Mouse (Mus musculus) hindbrain, embryonic 10.5 days (tissue): ENCODE data around the gene Coa4. TPM values are rescaled to one million over a fixed set of nuclear protein-coding genes. Genes with fewer than 3 reads are reported as not detected.
A peak's percentile ranks its signal among the peaks of the same experiment; 100 is the strongest.
"Not testable (repeated sequence)": the region's sequence is repeated elsewhere in the genome, so short reads cannot be mapped to it uniquely, and the experiment has no call there.

Source experiments
- DNase-seq: peaks from one replicate; pipeline ENCODE4 v3.0.0-alpha.2; 2017; ENCODE audit warnings: low spot score
- H3K27ac ChIP-seq: fragments of 300-500 bp; sonication (generic); 2 replicates; pipeline ENCODE4 v1.5.1; 2016; ENCODE audit warnings: mild to moderate bottlenecking, moderate library complexity
- H3K27me3 ChIP-seq: fragments of 300-500 bp; sonication (generic); 2 replicates; pipeline ENCODE4 v1.6.1; 2016; ENCODE audit warnings: mild to moderate bottlenecking; ENCODE audit not compliant: poor library complexity, insufficient read depth, severe bottlenecking
- H3K36me3 ChIP-seq: fragments of 300-500 bp; sonication (generic); 2 replicates; pipeline ENCODE4 v1.6.1; 2016; ENCODE audit warnings: mild to moderate bottlenecking, moderate library complexity
- H3K4me1 ChIP-seq: fragments of 300-500 bp; sonication (generic); replicated peaks from 2 replicates; pipeline ENCODE4 v1.6.1; 2016; ENCODE audit warnings: mild to moderate bottlenecking
- H3K4me3 ChIP-seq: fragments of 300-500 bp; sonication (generic); 2 replicates; pipeline ENCODE4 v1.5.1; 2016; ENCODE audit warnings: mild to moderate bottlenecking, moderate library complexity
- H3K9me3 ChIP-seq: fragments of 300-500 bp; sonication (generic); 2 replicates; pipeline ENCODE4 v1.6.1; 2016; ENCODE audit warnings: mild to moderate bottlenecking, moderate library complexity
- WGBS: fragments of 180-500 bp; shearing (Covaris S2); methylation state at CpG from one replicate; pipeline ENCODE4 v1.1.7; 2016; 5-methylcytosine and 5-hydroxymethylcytosine counted together
- polyA plus RNA-seq: library from polyadenylated mRNA; unstranded; fragments of >200 nt; fragmentation: Nextera tagmentation; extraction: Ambion mirVana; gene quantifications from 2 replicates; pipeline ENCODE4 v1.2.1, GENCODE M21; 2016

The Coa4 gene
- polyA plus RNA-seq, 1 experiment from 2014 or later: 23.3 TPM

DNA sequence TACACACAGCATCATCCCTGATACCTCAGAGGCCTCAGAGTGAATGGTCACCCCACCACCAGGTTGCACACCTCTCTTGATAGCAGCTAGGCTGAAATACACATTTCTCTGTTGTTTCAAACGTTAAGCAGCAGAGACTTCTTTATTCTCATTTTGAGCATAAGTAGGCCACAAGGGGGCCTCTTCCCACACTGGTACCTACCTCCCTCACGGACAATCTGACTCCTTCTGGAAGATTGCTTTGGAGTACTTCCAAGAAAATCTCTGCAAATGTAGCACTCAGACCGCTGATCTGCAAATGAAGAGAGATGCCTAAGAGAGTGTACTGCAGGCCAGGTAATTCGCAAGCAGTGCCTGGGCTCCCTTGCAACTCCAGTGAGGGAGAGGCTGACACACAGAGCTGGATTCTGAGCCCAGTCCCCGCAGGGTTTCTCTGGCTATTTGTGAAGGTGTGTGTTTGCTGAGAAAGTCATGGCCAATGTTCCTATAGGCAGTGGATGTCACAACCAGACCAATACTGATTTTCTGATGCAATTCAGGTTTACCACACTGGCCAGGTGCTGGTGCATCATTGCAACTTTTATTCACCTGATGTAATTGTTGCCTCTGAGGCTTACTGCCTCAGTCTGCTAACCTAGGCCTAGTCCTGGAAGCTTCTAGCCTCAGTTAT, 13.6 kb downstream of the Coa4 start:
- H3K27me3 ChIP-seq: no peaks in the 10 kb centered on the region
- H3K4me1 ChIP-seq: peaks cover 6% of the 10 kb centered on the region
- H3K36me3 ChIP-seq: peaks cover 33% of the 10 kb centered on the region
- H3K9me3 ChIP-seq: no peaks in the 10 kb centered on the region
- H3K4me3 ChIP-seq: no peak overlapping the region
- 69% methylated on average over 5 of the region's 5 CpGs for WGBS
- DNase-seq: no peak
- no peak overlapping the region for H3K27ac ChIP-seq

DNA sequence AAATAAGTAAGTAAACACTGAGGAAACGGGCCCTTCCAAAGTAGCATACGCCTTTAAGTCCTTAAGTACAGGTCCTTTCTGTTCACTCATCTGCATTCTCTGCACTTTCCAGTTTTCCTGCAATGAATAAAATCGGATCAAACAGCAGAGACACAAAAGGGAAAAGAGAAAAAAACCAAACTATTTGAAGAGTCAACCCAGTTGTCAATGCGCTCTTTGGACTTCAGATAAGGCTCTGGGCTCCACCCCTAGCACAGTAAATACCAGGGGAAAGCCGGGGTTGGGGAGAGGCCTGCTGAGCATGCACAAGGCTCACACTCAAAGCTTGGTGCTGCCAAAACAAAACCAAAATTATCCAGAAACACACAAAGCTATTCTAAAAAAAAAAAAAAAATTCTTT, 18.1 kb downstream of the Coa4 start:
- 67% methylated on average over 5 of the region's 5 CpGs for whole genome bisulfite sequencing
- no peak for DNase-seq
- Histone ChIP-seq H3K27me3 (no peaks in the 10 kb centered on the region), H3K36me3 (peaks cover 16% of the 10 kb centered on the region; the same call in 1 of the 2 replicates), H3K27ac (peak overlapping the region; percentile 84), H3K4me3 (no peak overlapping the region), H3K9me3 (no peaks in the 10 kb centered on the region), H3K4me1 (peaks cover 13% of the 10 kb centered on the region)

- no peak overlapping the region; the same call in 1 of the 2 replicates for H3K4me3 ChIP-seq
- no peaks in the 10 kb centered on the region for H3K27me3 ChIP-seq
- peak overlapping the region; percentile 84 for H3K27ac ChIP-seq
- no peaks in the 10 kb centered on the region for H3K9me3 ChIP-seq
- peak; percentile 47 for DNase-seq
- 24% methylated on average over 13 of the region's 13 CpGs for WGBS
- peaks cover 15% of the 10 kb centered on the region; the same call in 1 of the 2 replicates for H3K36me3 ChIP-seq
- H3K4me1 ChIP-seq: peaks cover 13% of the 10 kb centered on the region
Measured at GRCm38 (mm10) chr7:100555431-100555951, 18.6 kb downstream of the Coa4 start.

DNA sequence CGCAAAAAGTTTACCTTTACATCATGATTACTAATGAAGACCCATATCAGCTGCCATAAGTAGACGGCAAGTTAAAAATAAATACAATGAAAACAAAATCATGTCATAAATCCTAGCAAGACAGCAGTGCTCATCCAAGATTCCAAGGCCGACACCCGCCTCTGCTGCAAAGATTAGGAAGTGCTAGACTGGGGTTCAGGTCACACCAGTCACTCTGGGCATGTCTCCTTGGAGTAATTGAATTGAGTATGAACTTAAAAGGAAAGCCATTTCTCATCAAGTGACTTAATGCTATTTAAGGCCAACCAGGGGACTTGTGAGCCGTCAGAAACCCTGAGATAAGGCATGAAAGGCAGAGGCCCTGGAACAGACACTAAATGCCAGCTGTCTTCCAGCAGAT, 20.4 kb downstream of the Coa4 start:
- Histone ChIP-seq H3K4me3 (no peak overlapping the region), H3K9me3 (no peaks in the 10 kb centered on the region), H3K27me3 (no peaks in the 10 kb centered on the region), H3K4me1 (peaks cover 13% of the 10 kb centered on the region), H3K27ac (no peak overlapping the region), H3K36me3 (0 out of 2 replicates have a peak, but pooled peaks cover 5% of the 10 kb centered on the region)
- no peak for DNase-seq
- WGBS: 92% methylated on average over 5 of the region's 5 CpGs

DNA sequence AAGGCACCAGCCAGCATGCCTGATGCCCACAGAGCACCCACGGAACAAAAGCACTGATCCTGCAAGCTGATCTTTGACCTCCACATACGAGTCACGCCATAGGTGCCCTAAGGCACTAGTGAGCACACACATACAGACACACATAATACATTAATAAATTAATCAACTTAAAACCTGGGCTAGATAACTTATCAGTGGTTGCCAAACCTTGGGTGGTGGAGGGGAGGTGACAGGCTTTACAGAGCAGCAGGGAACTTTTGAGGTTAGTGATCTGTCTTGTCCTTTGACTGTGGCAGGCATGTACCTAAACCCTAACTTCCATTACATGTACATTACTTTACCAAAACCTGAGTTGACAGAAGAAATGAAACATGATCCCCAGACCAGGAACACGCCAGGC, 22.5 kb downstream of the Coa4 start:
- peaks cover 13% of the 10 kb centered on the region for H3K4me1 ChIP-seq
- H3K9me3 ChIP-seq: no peaks in the 10 kb centered on the region
- DNase-seq: no peak
- no peaks in the 10 kb centered on the region for H3K27me3 ChIP-seq
- WGBS: 86% methylated on average over 4 of the region's 4 CpGs
- H3K4me3 ChIP-seq: no peak overlapping the region
- no peaks in the 10 kb centered on the region for H3K36me3 ChIP-seq
- H3K27ac ChIP-seq: no peak overlapping the region

- H3K27ac ChIP-seq: peak overlapping the region; percentile 59; the same call in 1 of the 2 replicates
- 82% methylated on average over 11 of the region's 11 CpGs for WGBS
Measured at GRCm38 (mm10) chr7:100561861-100562587, 25.2 kb downstream of the Coa4 start.

GRCm38 (mm10) chr7:100567238-100567637, 30.4 kb downstream of the Coa4 start:
- peaks cover 25% of the 10 kb centered on the region for H3K36me3 ChIP-seq
- not testable (repeated sequence) for H3K4me3 ChIP-seq, H3K9me3 ChIP-seq, H3K27ac ChIP-seq, H3K27me3 ChIP-seq, DNase-seq, H3K4me1 ChIP-seq
- 81% methylated on average over 5 of the region's 5 CpGs for WGBS

More at GRCm38 (mm10) chr7:100561861-100562587, 25.2 kb downstream of the Coa4 start:
- DNase-seq: no peak
- H3K27me3 ChIP-seq: no peaks in the 10 kb centered on the region
- peaks cover 7% of the 10 kb centered on the region for H3K36me3 ChIP-seq
- H3K9me3 ChIP-seq: no peaks in the 10 kb centered on the region
- no peak overlapping the region for H3K4me3 ChIP-seq
- H3K4me1 ChIP-seq: no peaks in the 10 kb centered on the region; the same call in 1 of the 2 replicates

- DNase-seq: no peak
- Histone ChIP-seq H3K4me3 (no peak overlapping the region), H3K4me1 (no peaks in the 10 kb centered on the region), H3K36me3 (peaks cover 21% of the 10 kb centered on the region), H3K9me3 (no peaks in the 10 kb centered on the region; the same call in 1 of the 2 replicates), H3K27me3 (no peaks in the 10 kb centered on the region), H3K27ac (no peak overlapping the region)
Measured at GRCm38 (mm10) chr7:100569907-100570306, 33.0 kb downstream of the Coa4 start.

DNA sequence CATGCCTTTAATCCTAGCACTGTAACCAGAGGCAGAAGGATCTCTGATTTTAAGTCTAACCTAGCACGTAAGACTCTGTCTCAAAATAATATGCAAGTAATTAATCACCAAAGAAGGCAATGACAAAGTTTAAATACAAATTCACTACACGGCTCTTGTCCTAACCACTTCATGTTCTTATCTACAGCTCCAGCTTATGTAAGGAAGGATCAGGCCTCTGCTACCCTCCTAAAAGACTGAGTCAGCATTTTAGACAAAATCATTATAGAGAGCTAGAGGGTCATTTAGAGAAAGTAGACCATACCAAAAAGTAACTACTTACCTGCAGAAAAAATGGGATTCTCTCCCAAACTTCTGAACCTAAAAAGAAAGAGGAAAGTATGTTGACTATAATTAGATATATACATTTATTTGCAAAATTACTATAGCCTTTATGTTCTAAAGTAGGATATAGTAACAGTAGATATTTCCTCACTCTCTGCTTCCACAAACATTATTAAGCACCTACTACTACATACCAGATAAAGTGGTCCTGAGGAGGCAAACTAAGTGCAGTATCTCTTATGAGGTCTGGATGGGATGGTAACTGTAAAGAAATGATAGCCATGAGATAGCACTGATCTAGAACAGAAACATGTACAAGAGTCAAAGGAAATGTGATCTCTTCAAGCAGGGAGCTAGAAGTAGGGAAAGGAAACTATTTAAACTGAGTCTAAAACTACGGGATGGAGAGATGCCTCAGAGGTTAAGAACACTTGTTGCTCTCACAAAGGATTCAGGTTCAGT, 34.3 kb downstream of the Coa4 start:
- Histone ChIP-seq H3K4me1 (no peaks in the 10 kb centered on the region), H3K27ac (no peak overlapping the region), H3K4me3 (no peak overlapping the region), H3K9me3 (no peaks in the 10 kb centered on the region; the same call in 1 of the 2 replicates), H3K36me3 (peaks cover 19% of the 10 kb centered on the region), H3K27me3 (no peaks in the 10 kb centered on the region)
- WGBS: 91% methylated on average over 3 of the region's 3 CpGs
- DNase-seq: no peak

- no peaks in the 10 kb centered on the region for H3K4me1 ChIP-seq
- 88% methylated on average over 4 of the region's 4 CpGs for WGBS
- peaks cover 18% of the 10 kb centered on the region for H3K36me3 ChIP-seq
- H3K27ac ChIP-seq: no peak overlapping the region
- DNase-seq: no peak
- no peaks in the 10 kb centered on the region; the same call in 1 of the 2 replicates for H3K9me3 ChIP-seq
- no peak overlapping the region for H3K4me3 ChIP-seq
- H3K27me3 ChIP-seq: no peaks in the 10 kb centered on the region
Measured at GRCm38 (mm10) chr7:100572061-100572460, 35.2 kb downstream of the Coa4 start.

DNA sequence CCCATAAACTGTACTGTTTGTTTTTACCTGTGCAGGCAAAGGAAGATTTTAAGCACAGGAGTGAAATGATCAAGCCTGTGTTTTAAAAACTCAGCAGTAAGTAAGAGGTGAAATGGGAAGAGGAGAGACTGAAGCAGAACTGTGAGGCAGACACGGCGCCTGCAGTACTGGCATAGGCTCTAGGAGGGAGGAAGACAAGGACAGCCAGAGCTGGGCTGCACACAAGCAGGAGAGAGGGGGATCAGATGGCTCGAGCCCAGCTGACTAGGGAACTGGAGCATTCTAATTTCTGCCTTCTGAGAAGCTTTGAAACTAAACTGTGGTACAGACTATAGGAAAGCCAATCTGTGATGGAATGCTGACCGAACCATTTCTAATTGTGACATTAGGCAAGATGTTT, 35.8 kb downstream of the Coa4 start:
- H3K4me1 ChIP-seq: no peaks in the 10 kb centered on the region
- peaks cover 12% of the 10 kb centered on the region; the same call in 1 of the 2 replicates for H3K36me3 ChIP-seq
- no peak overlapping the region for H3K27ac ChIP-seq
- H3K4me3 ChIP-seq: no peak overlapping the region
- DNase-seq: no peak
- no peaks in the 10 kb centered on the region for H3K9me3 ChIP-seq
- no peaks in the 10 kb centered on the region for H3K27me3 ChIP-seq
- WGBS: 85% methylated on average over 4 of the region's 4 CpGs

GRCm38 (mm10) chr7:100578794-100579193, 41.9 kb downstream of the Coa4 start:
- H3K27ac ChIP-seq: no peak overlapping the region
- H3K4me1 ChIP-seq: peaks cover 6% of the 10 kb centered on the region
- H3K27me3 ChIP-seq: no peaks in the 10 kb centered on the region
- H3K9me3 ChIP-seq: no peaks in the 10 kb centered on the region
- no peaks in the 10 kb centered on the region for H3K36me3 ChIP-seq
- no peak overlapping the region for H3K4me3 ChIP-seq
- WGBS: 70% methylated on average over 2 of the region's 2 CpGs
- DNase-seq: no peak
